Mouse (Mus musculus): Measurements from ENCODE around the gene Tmprss7.

DNA sequence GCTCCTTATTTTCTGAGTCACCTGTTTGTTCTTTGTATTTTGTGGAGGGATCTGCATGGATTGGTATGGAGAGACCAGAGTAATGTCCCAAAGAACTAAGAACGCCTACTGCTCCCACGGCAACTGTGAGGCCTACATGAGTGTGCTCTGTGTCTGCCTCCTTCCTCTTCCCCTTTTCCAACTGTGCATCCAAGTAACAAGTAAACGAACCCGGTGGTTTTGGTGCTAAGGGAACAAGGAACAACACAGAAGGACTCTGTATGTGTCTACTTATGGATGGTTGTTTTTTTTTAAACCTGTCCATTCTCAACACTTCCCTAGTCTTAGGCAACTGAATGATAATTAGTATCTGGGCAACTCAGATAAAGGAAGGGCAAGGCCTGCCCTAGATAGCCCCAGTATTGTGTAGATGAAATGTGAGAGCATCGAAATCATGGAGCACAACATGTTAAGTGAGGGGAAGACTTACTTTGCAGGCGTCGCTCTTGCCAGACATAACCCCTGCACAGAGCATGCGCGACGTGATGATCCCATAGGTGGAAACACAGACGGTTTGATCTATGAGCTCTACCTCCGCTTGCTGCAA is 35.8 kb downstream of the Tmprss7 start:
- TF ChIP-seq CTCF (IDR thresholded peaks at IDR 0.05; ENCODE audit: low read depth): no peak
- TF ChIP-seq EP300 (IDR thresholded peaks at IDR 0.05; ENCODE audit: low read depth): no peak
